Comparison of ENCODE assay signal across 10 mouse cellular contexts in the genomic region with DNA sequence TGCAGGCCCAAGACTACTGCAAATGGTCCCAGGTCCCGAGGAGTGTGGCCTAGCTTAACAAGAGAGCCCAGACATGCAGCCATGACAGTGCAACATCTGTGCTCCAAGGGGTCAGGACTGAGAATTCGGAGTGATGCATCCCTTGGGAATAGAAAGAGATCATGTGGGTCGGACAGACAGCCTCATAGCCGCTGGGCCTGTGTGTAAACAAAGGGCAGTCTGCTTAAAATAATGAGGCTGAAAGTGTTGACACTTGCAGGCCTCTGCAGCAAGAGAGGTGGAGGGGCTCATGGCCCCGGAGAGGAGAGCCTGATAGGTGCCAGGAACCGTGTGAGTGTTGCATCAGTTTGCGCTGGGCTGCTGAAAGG. TPM values are rescaled to one million over a fixed set of nuclear protein-coding genes. Genes with fewer than 3 reads are reported as not detected.
DNase-seq lines count a peak whose midpoint lies in the region; ATAC-seq lines count a peak whose summit lies in the region.
"Had no signal": no experiment of that assay in that cellular context is flagged by ENCODE, and none has a peak within 500 bp of the region (broad histone marks: within the 10 kb centered on the region; RNA-seq: fewer than 3 reads in every experiment).

No protein-coding gene starts in this region.

- no peaks in the 10 kb centered on the region for H3K36me3 ChIP-seq in kidney, embryonic 15.5 days
- no peaks in the 10 kb centered on the region for H3K36me3 ChIP-seq in hindbrain, embryonic 13.5 days
- no peaks in the 10 kb centered on the region for H3K36me3 ChIP-seq in midbrain, embryonic 16.5 days (ENCODE audit: control insufficient read depth, insufficient read depth, low read length)

- H3K9me3 ChIP-seq in kidney, embryonic 15.5 days (replicated peaks): no peaks in the 10 kb centered on the region
- H3K9me3 ChIP-seq in hindbrain, embryonic 13.5 days: no peaks in the 10 kb centered on the region
- no peaks in the 10 kb centered on the region for H3K9me3 ChIP-seq in midbrain, embryonic 16.5 days (replicated peaks; ENCODE audit: control insufficient read depth, low read length, poor library complexity, severe bottlenecking)

- no peak for ATAC-seq in kidney, embryonic 15.5 days (replicated peaks; ENCODE audit: low FRiP score)
- peak; percentile 21; the same call in 1 of the 2 replicates for ATAC-seq in hindbrain, embryonic 13.5 days (ENCODE audit: low FRiP score)
- ATAC-seq in midbrain, embryonic 16.5 days: no peak

- 23% methylated on average over 7 of the region's 7 CpGs for WGBS in kidney, embryonic 15.5 days
- WGBS in hindbrain, embryonic 13.5 days: 14% methylated on average over 7 of the region's 7 CpGs
- 20% methylated on average over 7 of the region's 7 CpGs for WGBS in midbrain, embryonic 16.5 days

- H3K9ac ChIP-seq in kidney, embryonic 15.5 days: no peak overlapping the region
- peak overlapping the region; percentile 70 for H3K9ac ChIP-seq in hindbrain, embryonic 13.5 days
- peak overlapping the region; percentile 74 for H3K9ac ChIP-seq in midbrain, embryonic 16.5 days (ENCODE audit: low read depth, low read length)

- H3K4me1 ChIP-seq in kidney, embryonic 15.5 days: peaks cover 6% of the 10 kb centered on the region; the same call in 1 of the 2 replicates
- peaks cover 67% of the 10 kb centered on the region for H3K4me1 ChIP-seq in hindbrain, embryonic 13.5 days (replicated peaks)
- peaks cover 60% of the 10 kb centered on the region for H3K4me1 ChIP-seq in midbrain, embryonic 16.5 days (ENCODE audit: control insufficient read depth, insufficient read depth, low read length)

- H3K4me3 ChIP-seq in kidney, embryonic 15.5 days (replicated peaks): no peak overlapping the region
- peak overlapping the region; percentile 46 for H3K4me3 ChIP-seq in hindbrain, embryonic 13.5 days
- peak overlapping the region; percentile 55 for H3K4me3 ChIP-seq in midbrain, embryonic 16.5 days (ENCODE audit: low read depth, low read length)

- H3K4me2 ChIP-seq in kidney, embryonic 15.5 days: peak overlapping the region; percentile 72
- peak overlapping the region; percentile 72 for H3K4me2 ChIP-seq in hindbrain, embryonic 13.5 days
- H3K4me2 ChIP-seq in midbrain, embryonic 16.5 days (ENCODE audit: low read length): peak overlapping the region; percentile 87

- H3K27ac ChIP-seq in kidney, embryonic 15.5 days: no peak overlapping the region
- H3K27ac ChIP-seq in hindbrain, embryonic 13.5 days: peak overlapping the region; percentile 87
- peak overlapping the region; percentile 88 for H3K27ac ChIP-seq in midbrain, embryonic 16.5 days (ENCODE audit: low read length)

- DNase-seq in kidney, postnatal 4 days: no peak
- DNase-seq in embryo, embryonic 11 days: peak; percentile 25
- no peak for DNase-seq in lung, postnatal 36 days
- no peak for DNase-seq in frontal cortex, postnatal 36 days (ENCODE audit: low spot score in 2 of 2)
- no peak for DNase-seq in left cerebral cortex, adult 18-20 months (ENCODE audit: low spot score in 2 of 2)
- DNase-seq: cerebellum, adult 9-10 months had no signal

- H3K27me3 ChIP-seq in kidney, embryonic 15.5 days: peaks cover 53% of the 10 kb centered on the region
- H3K27me3 ChIP-seq in hindbrain, embryonic 13.5 days: peaks cover 47% of the 10 kb centered on the region
- H3K27me3 ChIP-seq in midbrain, embryonic 16.5 days (ENCODE audit: control insufficient read depth, insufficient read depth, low read depth, low read length): peaks cover 5% of the 10 kb centered on the region; the same call in 1 of the 2 replicates

RNA-seq across cellular contexts. Expression of gene Tmem179, which starts 6.2 kb away (rescaled TPM):
- 0.66 and 0.92 TPM in 2 replicates for polyA plus RNA-seq in kidney, embryonic 15.5 days (2015; fragmentation: Nextera tagmentation; extraction: Ambion mirVana)
- 40.8 and 44.4 TPM in 2 replicates for polyA plus RNA-seq in hindbrain, embryonic 13.5 days (2015; fragmentation: Nextera tagmentation; extraction: Ambion mirVana)
- polyA plus RNA-seq in midbrain, embryonic 16.5 days (2015; fragmentation: Nextera tagmentation; extraction: Ambion mirVana): 96.8 and 100 TPM in 2 replicates
- 100 to 1,000 TPM; 117 to 118 TPM for total RNA-seq in left cerebral cortex, adult 18-20 months (2021)
- total RNA-seq: gastrocnemius, adult 8-10 months had no signal

RNA-seq across cellular contexts. Expression of gene A530016L24Rik, which starts 21.1 kb away (rescaled TPM):
- polyA plus RNA-seq in kidney, embryonic 15.5 days (2015; fragmentation: Nextera tagmentation; extraction: Ambion mirVana): 0.22 and 0.44 TPM in 2 replicates
- polyA plus RNA-seq in hindbrain, embryonic 13.5 days (2015; fragmentation: Nextera tagmentation; extraction: Ambion mirVana): 0.12 TPM in 1 of 2 replicates, not detected in the other
- 0.16 and 0.17 TPM in 2 replicates for polyA plus RNA-seq in midbrain, embryonic 16.5 days (2015; fragmentation: Nextera tagmentation; extraction: Ambion mirVana)
- under 1 TPM in 1 of 2 experiments, not detected in 1; 0.21 TPM for total RNA-seq in left cerebral cortex, adult 18-20 months (2021)

Comparison
In these comparisons a context has a peak if more than half of its experiments do, and no peak if none do; other contexts are left out.
1. RNA of gene Tmem179, which starts 6.2 kb away (polyA plus RNA-seq): 96.8 to 100 TPM in midbrain, embryonic 16.5 days and 40.8 to 44.4 TPM in hindbrain, embryonic 13.5 days; 0.66 to 0.92 TPM in kidney, embryonic 15.5 days; every median in the first group is over 10 times any median in the second.
2. Peak in every context shown above with its lines, with median percentiles within 50 percentile points of each other: H3K4me2 ChIP-seq.